Mouse (Mus musculus) thymus, postnatal 36 days (tissue): ENCODE data around the gene Car14.
A peak's percentile ranks its signal among the peaks of the same experiment; 100 is the strongest.
"Not testable (repeated sequence)": the region's sequence is repeated elsewhere in the genome, so short reads cannot be mapped to it uniquely, and the experiment has no call there.

Experiments used
- DNase-seq, 2 experiments: peaks; one replicate each; pipeline ENCODE4 v3.0.0; 2022; ENCODE audit warnings: mixed read lengths in 2 of 2

Car14 gene

GRCm38 (mm10) chr3:95924185-95924584 is 19.7 kb upstream of the Car14 start:
- DNase-seq, result peak; percentile 19 to 49

- not testable (repeated sequence) for DNase-seq
Measured at GRCm38 (mm10) chr3:95923429-95923828, 18.9 kb upstream of the Car14 start.

GRCm38 (mm10) chr3:95920532-95920931 is 16.0 kb upstream of the Car14 start:
- DNase-seq, result not testable (repeated sequence)

DNA sequence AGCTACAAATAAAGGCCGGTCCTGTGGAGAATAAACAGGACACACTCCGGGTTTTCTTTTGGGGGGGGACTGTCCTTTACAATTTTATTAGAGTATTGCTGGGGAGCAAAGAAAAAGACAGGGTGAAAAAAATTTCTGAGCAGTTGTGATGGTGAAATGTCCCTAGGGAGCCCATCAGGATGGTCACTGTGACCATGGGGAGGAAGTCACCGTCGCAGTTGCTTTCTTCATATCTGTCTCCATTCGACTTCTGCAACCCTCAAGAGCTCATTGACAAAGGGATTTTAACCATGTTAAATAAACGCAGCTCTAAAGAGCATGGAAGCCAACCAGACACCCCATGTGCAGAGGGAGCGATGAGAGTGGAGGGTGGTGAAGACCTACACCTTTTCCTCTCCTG is 12.3 kb upstream of the Car14 start:
- DNase-seq, result no peak

- DNase-seq, result no peak
Measured at GRCm38 (mm10) chr3:95914706-95915105, 10.2 kb upstream of the Car14 start.

DNA sequence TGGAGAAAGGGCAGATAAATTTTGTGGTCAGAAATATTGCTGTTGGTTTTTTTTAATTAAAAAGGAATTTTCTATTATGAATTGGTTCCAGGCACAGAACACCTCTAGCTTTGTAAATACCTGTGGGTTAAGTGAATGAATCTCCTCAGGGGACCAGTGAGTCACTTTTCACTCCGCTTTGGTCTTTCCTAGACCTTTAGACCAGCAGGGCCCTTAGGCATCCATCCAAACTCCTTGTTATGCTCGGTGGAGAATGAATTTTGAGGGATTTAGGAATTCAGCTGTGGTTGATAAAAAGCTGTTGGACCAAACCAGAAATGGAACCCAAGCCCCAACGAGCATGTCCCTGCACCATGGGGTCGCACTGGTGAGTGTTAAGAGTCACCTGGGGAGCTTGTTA is 3.1 kb upstream of the Car14 start:
- DNase-seq, result no peak

GRCm38 (mm10) chr3:95906860-95907259 is 2.4 kb upstream of the Car14 start:
- peak; percentile 80 to 81 for DNase-seq

DNA sequence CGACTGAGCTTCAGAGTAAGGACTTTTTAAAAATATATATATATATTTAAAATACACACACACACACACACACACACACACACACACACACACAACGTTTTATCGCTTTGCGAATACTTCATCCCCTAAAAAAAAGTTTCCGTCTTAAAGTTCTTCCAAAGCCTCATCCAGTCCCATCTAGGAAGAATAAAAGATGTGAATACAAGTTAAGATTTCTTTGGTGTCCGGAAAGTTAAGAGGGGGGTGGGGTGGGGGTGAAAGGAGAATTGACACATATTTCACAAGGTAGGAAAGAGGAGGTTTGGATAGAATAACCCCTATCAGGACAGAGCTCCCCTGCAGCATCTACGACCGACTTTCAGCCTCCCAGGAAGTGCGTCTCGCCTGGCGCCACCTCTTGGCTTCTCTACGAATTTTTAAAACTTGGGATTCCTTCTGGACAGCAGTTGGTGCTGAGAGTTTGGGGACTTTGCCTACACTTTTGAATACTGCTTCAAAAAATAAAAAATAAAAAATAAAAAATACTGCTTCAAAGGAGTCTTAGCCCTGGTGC is 1.5 kb upstream of the Car14 start:
- peak; percentile 58 to 62 for DNase-seq

DNA sequence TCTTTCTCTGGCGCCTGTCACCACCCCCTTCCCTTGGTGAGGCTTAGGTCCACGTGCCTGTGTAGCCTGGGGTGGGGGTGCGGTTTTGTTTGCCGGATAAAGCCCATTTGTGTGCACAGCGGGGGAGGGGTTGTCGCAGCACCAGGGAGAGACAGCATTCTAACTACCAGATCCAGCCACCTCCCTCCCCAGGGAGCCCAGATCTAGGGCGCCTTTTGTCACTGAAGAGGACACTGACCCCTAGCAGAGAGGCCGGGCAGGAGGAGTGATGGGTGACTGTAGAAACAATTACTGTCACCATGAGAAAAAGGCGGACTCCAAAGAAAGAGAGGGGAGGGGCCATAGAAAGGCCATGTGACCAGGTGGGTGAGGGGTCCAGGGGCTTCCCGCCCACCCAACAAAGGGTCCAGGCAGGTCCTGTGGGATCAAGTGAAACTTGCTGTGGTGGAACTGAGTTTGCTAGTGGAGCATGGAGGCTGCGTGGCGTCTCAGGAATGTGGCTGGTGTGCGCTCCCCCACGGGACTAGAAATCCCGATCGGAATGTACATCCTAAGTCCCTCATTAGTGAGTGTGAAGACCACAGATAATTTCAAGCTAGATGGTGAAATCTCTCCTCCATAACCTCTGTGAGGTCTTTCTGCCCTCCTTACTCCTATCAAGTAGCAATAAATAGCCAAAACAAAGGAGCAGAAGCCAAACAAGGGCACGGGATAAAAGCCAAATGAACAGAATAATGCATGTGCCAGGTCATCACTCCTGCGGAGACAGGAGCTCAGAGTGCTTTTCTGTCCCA is 852 bp upstream of the Car14 start:
- peak; percentile 36 to 61 for DNase-seq

- no peak for DNase-seq
Measured at GRCm38 (mm10) chr3:95903753-95904502, 563 bp downstream of the Car14 start.

DNA sequence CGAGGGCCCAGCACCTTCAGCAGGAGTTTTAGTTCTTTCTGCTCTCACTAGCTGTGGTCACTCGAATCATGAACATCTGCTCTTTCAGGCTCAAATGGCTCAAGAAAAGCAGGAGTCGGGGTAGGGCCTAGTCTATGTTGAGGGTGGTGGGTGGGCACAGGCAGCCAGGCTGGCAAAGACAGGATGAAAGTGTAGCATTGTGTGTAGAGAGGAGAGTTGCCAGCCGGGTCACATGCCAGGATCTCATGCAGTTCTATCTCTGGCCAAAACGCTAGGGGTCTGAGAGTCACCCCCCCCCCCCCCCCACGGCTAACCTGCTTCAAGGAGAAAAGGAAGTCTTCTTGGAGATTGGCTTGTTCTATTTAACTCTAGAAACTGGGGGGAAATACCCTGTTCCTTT is 1.8 kb downstream of the Car14 start:
- DNase-seq, result no peak

GRCm38 (mm10) chr3:95902373-95902625 is 2.2 kb downstream of the Car14 start:
- no peak for DNase-seq

DNA sequence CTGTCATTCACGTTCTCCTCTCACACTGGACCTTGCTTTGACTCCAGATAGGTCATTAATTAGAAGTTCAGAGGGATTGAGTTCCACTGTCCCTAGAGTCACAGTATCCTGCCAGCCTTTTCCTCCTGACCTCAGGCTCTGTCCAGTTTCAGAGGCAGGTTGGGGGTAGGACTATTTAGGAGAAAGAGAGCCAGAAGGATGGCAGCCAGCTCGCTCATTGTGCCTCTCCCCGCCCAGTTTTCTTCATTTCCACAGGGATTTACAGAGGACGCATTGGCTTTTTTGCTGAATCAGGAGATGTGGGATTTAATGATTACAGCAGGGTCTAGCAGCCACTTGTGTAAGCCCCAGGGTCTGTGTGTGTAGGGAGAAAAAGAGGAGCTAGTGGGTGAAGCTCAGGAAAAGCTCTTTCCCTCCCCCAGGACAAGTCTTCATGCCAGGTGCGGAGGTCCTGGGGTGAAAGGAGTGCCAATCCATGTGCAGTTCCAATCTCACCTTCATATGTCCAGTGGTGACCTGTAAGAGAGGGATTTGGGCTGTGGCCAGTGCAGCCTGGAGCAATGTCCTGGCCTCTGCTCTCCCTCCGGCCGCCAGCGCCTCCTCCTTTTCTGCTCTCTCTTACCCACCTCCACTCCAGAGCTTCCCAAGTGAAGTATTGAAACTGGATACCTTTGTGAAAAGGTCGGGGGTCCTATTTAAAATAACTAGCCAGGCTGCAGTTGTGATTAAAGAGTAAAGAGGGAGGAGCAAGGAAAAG is 2.7 kb downstream of the Car14 start:
- DNase-seq, result no peak

DNA sequence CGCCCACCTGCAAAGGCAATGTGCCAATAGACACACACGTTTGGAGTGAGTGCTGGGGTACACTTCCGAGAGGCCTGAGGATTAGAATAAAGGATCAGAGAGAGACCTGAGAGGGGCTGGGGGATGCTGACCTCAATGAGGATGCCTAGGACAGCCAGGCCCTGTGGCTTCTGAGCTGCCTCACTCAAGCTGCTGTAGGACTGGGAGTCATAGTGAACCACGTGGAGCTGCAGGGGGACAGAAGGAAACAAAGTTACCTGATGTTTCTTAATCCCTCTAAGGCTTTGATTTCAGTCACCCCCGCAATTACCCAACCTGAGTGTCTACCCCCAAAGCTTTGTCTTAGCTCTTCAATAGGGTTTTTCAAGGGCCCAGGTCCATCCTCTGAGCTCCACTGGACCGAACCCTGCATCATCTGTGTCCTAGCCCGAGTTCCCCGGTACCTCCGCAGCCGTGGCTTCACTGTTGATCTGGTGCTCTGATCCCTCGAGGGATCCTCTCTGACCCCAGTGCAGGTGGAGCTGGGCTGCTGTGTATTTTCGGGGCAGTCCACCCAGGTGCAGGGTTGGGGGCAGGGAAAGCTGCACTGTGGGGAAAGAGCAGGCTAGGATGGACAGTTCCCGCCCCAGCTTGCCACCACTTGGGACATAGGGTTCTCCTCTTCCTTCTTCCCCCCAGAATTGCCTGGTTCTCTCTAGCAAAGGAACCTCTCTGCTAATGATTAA is 4.5 kb downstream of the Car14 start:
- no peak for DNase-seq

GRCm38 (mm10) chr3:95895501-95895900 is 9.0 kb downstream of the Car14 start:
- DNase-seq, result not testable (repeated sequence)

- peak; percentile 29 to 35 for DNase-seq
Measured at GRCm38 (mm10) chr3:95894317-95895160, 10.0 kb downstream of the Car14 start.

- peak; percentile 93 to 97 for DNase-seq
Measured at GRCm38 (mm10) chr3:95893606-95894316, 10.7 kb downstream of the Car14 start, which contains the start of gene Aph1a. Gene Aph1a, plus strand, starts transcription at chr3:95893969.

GRCm38 (mm10) chr3:95893126-95893525 is 11.4 kb downstream of the Car14 start:
- peak; percentile 31 to 48 for DNase-seq

DNA sequence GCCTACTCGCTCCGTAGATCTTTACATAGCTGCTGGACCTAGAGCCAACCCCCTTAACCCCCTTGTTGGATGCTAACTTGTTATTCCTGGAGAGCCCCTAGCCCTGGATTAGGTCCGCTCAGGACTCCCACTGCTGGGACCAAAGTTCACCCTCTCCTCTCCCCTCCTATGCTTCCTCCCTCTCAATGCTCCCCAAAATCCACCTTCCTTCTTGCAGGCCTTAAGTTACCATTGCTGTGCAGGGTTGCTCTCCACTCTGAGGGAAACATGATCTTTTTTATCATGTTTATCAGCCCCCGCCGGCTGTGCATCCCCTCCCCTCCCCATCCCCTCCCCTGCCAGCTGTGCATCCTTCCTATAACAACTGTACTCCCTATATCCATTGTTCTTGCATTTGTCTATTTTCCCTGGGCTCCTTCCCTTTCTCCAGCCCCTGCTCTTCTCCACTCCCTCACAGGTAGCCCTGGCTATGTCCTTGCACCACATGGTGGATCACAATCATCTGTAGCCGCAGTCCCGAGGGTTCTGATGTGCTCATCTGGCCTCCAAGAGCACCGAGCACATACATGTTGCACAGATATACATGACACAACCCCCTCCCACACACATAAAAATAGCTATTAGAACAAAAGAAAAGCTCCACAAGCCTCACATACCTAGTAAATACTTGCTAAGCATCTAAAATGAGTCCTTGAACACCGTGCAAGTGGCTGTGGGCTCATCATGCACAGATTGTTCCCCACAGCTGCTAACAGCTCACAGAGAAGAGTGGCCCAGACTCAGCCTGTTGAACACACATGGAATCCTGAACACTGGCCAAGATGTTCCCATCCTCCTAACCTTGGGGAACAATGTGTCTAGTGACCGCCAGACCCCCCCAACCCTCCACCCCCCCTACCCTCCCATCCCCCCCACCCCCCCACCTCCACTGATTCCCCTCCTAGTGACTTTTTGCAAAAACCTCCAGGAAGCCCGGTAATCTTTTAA is 12.1 kb downstream of the Car14 start:
- no peak for DNase-seq
